Mouse (Mus musculus): Measurements from ENCODE around the gene Fcer2a. TPM values are rescaled to one million over a fixed set of nuclear protein-coding genes. Genes with fewer than 3 reads are reported as not detected.

The Fcer2a gene
- 0.46 TPM for polyA plus RNA-seq (2017; shearing (Covaris generic))

DNA sequence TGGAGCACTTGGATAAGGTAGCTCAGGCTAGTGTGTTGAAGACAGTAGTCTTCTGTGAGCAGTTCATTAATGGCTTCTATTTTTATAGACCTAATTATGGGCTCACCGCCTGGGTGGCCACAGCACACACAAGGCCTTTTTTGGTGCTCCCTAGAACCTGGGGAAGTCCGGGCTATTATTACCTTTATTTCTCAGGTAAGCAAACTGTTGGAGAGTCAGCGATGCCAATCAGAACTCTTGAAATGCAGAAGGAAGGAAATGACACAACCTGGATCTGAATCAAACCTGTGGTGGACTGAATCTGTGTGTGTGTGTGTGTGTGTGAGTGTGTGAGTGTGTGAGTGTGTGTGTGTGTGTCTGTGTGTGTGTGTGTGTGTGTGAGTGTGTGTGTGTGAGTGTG, at the start of gene Fcer2a:
Gene Fcer2a (minus strand): TSS at position 55 of the 400 bp plus-strand sequence.

GRCm38 (mm10) chr8:3720551-3720950, 26.6 kb upstream of the Fcer2a start, which contains the start of gene Clec4g:
Gene Clec4g (minus strand): TSS chr8:3720651.

GRCm38 (mm10) chr8:3676131-3676992, 17.6 kb downstream of the Fcer2a start, which contains the start of gene Trappc5:
Gene Trappc5 (plus strand): TSS chr8:3676299.

GRCm38 (mm10) chr8:3671980-3672491, 21.9 kb downstream of the Fcer2a start, which contains the start of gene Fcor:
Gene Fcor (minus strand): TSS chr8:3672362.

GRCm38 (mm10) chr8:3665507-3665906, 28.5 kb downstream of the Fcer2a start, which contains the start of gene Mcemp1:
Gene Mcemp1 (plus strand): TSS chr8:3665754.

DNA sequence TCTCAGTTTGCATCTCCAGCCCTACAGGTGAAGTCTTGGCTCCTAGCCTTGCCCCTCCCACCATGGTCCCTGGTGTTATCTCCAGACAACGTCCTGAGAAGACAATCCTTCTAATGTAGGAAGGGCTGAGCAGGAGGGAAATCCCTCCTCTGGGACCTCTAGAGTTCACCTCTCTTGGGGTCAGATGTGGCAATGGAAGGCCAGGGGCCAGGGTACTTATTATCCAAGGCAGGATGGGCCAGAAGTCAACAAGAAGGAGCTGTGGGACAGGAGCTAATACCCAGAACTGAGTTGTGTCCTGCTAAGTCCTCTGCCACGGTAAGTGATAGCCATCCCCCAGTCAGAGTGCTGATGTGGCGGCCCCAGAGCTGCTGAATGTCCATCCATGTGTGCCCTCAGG, 38.4 kb downstream of the Fcer2a start, which contains the start of gene Retn:
Gene Retn (plus strand): TSS at position 245 of the 400 bp plus-strand sequence.

Other genes with a start within 250 kb of the Fcer2a start
- 2.7 TPM for gene Pex11g, start 226.5 kb downstream of the Fcer2a start, polyA plus RNA-seq (2017; shearing (Covaris generic))
- not detected for gene Tex45, start 223.3 kb downstream of the Fcer2a start, polyA plus RNA-seq (2017; shearing (Covaris generic))
- 1.5 TPM for gene Zfp358, start 201.0 kb downstream of the Fcer2a start, polyA plus RNA-seq (2017; shearing (Covaris generic))
- 81.1 TPM for gene Mcoln1, start 193.7 kb downstream of the Fcer2a start, polyA plus RNA-seq (2017; shearing (Covaris generic))
- gene Pnpla6, start 178.8 kb downstream of the Fcer2a start, polyA plus RNA-seq (2017; shearing (Covaris generic)): 37.4 TPM
- not detected for gene C330021F23Rik, start 126.2 kb downstream of the Fcer2a start, polyA plus RNA-seq (2017; shearing (Covaris generic))
- gene Camsap3, start 106.9 kb downstream of the Fcer2a start, polyA plus RNA-seq (2017; shearing (Covaris generic)): 0.98 TPM
- 113 TPM for gene Xab2, start 72.9 kb downstream of the Fcer2a start, polyA plus RNA-seq (2017; shearing (Covaris generic))
- gene Pet100, start 72.6 kb downstream of the Fcer2a start, polyA plus RNA-seq (2017; shearing (Covaris generic)): 79.9 TPM
- not detected for gene Pcp2, start 68.6 kb downstream of the Fcer2a start, polyA plus RNA-seq (2017; shearing (Covaris generic))
- gene Stxbp2, start 63.2 kb downstream of the Fcer2a start, polyA plus RNA-seq (2017; shearing (Covaris generic)): 212 TPM
- not detected for gene Retn, start 38.4 kb downstream of the Fcer2a start, polyA plus RNA-seq (2017; shearing (Covaris generic))
- gene Mcemp1, start 28.4 kb downstream of the Fcer2a start, polyA plus RNA-seq (2017; shearing (Covaris generic)): not detected
- gene Fcor, start 21.8 kb downstream of the Fcer2a start, polyA plus RNA-seq (2017; shearing (Covaris generic)): not detected
- gene Trappc5, start 17.9 kb downstream of the Fcer2a start, polyA plus RNA-seq (2017; shearing (Covaris generic)): 22.3 TPM
- gene Clec4g, start 26.5 kb upstream of the Fcer2a start, polyA plus RNA-seq (2017; shearing (Covaris generic)): not detected
- 0.60 TPM for gene Cd209a, start 54.8 kb upstream of the Fcer2a start, polyA plus RNA-seq (2017; shearing (Covaris generic))
- gene Cd209e, start 160.1 kb upstream of the Fcer2a start, polyA plus RNA-seq (2017; shearing (Covaris generic)): 0.35 TPM
- gene Cd209d, start 184.4 kb upstream of the Fcer2a start, polyA plus RNA-seq (2017; shearing (Covaris generic)): not detected
- gene Cd209b, start 232.7 kb upstream of the Fcer2a start, polyA plus RNA-seq (2017; shearing (Covaris generic)): not detected

Data from effector memory CD4-positive, alpha-beta T cell, adult 7 months (primary cell).